Mouse (Mus musculus): ENCODE results near the gene Gpa33. TPM values are rescaled to one million over a fixed set of nuclear protein-coding genes. Genes with fewer than 3 reads are reported as not detected.

Gene Gpa33
- not detected for polyA plus RNA-seq (2014; fragmentation: Illumina TruSeq; extraction: RNeasy Lipid Tissue Mini Kit (QIAGEN cat#74804))

DNA sequence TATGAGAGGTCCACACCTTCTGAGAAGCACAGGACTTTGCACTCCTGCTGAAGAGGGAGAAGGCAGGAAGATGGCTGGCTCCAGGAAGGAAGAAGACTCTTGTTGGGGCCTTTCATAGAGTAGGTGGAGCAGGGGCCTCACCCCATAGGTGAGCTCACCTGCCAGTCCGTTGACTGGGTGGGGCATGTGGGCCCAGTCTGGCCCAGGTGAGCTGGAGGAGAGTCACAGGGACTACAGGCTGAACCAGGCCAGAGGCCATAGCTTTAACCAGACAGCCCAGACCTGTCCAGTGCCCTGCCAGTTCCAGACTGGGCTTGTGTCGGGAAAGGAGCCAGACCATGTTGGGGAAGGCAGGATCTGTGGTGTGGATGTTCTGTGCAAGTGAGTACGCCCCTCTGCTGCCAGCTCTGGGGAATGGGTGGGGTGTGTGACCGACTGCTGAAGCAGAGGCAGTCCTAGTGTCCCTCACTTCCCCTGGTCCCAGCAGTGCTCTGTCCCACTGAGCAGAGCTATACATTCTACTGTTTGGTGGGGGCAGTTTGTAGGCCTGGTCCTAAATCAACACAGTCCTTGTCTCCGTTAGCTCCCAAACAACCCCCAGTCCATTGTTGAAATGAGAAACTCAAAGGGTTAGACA, at the start of gene Gpa33:
Gene Gpa33, plus strand, starts transcription at position 15 of the 637 bp plus-strand sequence.

DNA sequence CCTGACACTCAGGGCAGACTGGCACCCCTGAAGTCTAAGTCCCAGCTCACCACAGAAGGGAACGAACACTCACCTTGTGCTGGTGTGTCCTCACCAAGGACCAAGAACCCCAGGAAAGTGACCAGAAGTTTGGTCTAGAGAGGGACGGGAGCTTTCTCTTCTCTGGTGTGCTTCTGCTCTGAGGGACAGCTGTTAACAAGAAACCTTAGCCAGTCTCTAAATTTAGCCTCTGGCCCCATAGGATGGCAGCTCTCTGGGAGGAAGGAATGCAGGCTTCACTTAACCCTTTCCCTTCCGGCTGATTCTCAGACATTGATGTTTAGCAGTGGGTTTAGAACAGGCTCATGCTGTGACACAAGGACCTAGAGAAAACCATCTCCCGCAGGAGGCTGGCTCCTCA, 2.3 kb upstream of the Gpa33 start, which contains the start of gene Dusp27:
Gene Dusp27, minus strand, starts transcription at position 204 of the 400 bp plus-strand sequence.

Other genes starting within 250 kb of the Gpa33 start
- 31.2 TPM for gene Pou2f1, start 127.6 kb upstream of the Gpa33 start, polyA plus RNA-seq (2014; fragmentation: Illumina TruSeq; extraction: RNeasy Lipid Tissue Mini Kit (QIAGEN cat#74804))
- not detected for gene Dusp27, start 2.3 kb upstream of the Gpa33 start, polyA plus RNA-seq (2014; fragmentation: Illumina TruSeq; extraction: RNeasy Lipid Tissue Mini Kit (QIAGEN cat#74804))
- gene Mael, start 108.5 kb downstream of the Gpa33 start, polyA plus RNA-seq (2014; fragmentation: Illumina TruSeq; extraction: RNeasy Lipid Tissue Mini Kit (QIAGEN cat#74804)), result 8.9 TPM
- 36.3 TPM for gene Ildr2, start 123.9 kb downstream of the Gpa33 start, polyA plus RNA-seq (2014; fragmentation: Illumina TruSeq; extraction: RNeasy Lipid Tissue Mini Kit (QIAGEN cat#74804))
- gene Tada1, start 248.9 kb downstream of the Gpa33 start, polyA plus RNA-seq (2014; fragmentation: Illumina TruSeq; extraction: RNeasy Lipid Tissue Mini Kit (QIAGEN cat#74804)), result 28.8 TPM